Mouse (Mus musculus) adrenal gland, postnatal 36 days (tissue): ENCODE results near the gene Pde4c. TPM values are rescaled to one million over a fixed set of nuclear protein-coding genes. Genes with fewer than 3 reads are reported as not detected.
A peak's percentile ranks its signal among the peaks of the same experiment; 100 is the strongest.

Experiments
- DNase-seq, 2 experiments: peaks; one replicate each; pipeline ENCODE4 v3.0.0; 2021; ENCODE audit warnings: mixed read lengths in 1 of 2
- long read RNA-seq, 2 experiments: library from polyadenylated mRNA; stranded (forward); transcript quantifications; one replicate each; pipeline ENCODE4 v2.0.0; 2021; ENCODE audit warnings: borderline sequencing depth in 2 of 2
- total RNA-seq, 2 experiments: library from RNA; stranded (reverse); gene quantifications; 2 replicates each; pipeline ENCODE4 v1.2.3; 2021

Gene Pde4c
- total RNA-seq = 1 to 10 TPM in 1 of 2 experiments, under 1 TPM in 1; 0.33 to 1.2 TPM
- long read RNA-seq, experiment 1 = 0 reads
- long read RNA-seq, experiment 2, partial matches to known transcripts = 1 of 1 reads
- long read RNA-seq, experiment 2, other reads (novel, unspliced or antisense) = 0 of 1 reads

DNA sequence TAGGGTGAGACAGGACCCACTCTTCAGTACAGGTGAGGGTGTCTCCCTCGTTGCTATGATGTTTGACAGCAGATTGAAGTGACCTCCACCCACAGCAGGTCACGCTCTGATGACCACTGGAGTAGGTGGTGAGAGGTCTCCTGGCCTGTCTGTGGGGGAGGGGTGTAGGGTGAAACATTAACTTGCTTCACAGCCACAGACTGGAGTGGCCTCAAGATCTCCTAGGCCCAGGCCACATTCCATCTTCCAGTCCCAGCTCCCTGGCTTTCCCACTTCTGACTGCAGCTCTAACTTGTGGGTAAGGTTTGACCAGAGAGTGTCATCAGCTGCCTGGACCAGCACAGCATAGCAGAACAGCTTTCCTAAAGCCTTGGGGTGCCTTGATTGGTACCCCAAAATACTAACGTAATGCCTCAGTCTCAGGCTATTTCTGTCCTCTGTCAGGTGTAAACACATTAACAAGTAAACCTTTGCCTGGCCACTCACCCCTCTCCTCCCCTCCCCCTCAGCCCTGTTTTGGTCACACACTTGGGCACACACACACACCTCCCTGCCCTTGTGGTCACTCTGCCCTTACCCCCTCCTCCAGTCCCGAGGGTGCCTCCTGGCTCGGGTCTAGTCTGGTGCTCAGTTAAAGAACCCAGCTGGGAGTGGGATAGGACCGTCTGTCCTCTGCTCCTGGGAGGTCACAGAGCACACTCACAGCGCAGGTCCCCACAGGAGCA lies at the start of gene Pde4c:
Pde4c (plus strand) TSS at position 235 of the 725 bp plus-strand sequence.
- no peak for DNase-seq

DNA sequence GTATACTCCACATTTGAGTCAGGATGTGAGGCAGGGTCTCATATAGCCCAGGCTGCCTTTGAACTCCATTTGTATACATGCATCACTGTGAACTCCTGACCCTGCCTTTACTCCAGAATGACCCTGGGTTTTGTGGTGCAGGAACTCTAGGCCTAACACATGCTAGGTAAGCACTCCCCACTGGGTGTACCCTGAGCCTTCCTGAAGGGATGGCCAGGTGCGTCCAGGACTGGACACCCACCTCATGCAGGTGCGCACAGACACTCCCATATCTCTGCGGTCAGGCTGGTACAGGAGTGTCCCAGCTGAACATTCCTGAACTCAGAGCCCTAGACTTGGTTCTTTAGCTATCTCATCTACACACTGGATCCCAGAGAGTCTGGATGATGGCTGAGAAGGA lies 49.4 kb upstream of the Pde4c start:
- DNase-seq = no peak

DNA sequence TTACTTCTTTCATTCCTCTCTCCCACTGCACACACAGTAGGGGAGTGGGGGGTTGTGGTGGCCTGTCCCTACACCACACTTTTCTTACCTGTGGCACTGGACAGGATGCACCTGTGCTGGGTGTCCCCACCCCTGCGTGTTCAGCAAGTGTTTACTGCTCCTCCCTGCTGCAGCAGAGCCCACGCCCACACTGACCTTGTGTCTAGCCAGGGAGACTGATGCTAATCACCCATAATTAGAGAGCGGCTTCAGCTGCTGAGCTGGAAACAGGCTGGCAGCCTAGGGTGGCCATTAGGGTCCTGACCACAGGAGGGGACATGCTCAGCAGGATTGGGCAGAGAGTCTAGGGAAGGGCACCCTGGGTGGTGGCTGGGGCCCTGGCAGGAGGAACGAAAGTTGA lies 48.8 kb upstream of the Pde4c start:
- no peak for DNase-seq

DNA sequence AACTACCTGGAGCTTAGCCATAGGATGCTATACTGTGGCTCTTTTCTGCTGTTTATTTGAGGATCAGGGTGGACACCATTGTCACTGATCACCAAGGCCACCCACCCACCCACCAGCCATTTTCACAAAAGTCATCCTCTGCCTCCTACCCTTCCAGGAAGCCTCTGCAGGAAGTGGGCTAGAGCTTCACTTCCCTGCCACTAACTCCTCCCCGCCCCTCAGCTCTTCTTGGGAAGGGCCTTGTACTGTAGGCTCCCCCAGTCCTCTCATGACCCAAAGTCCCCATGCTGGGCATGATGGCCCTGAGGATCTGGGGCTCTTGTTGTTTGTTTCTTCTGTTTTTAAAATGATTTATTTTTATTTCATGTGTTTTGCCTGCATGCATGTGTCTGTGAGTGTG lies 48.2 kb upstream of the Pde4c start:
- no peak for DNase-seq

DNA sequence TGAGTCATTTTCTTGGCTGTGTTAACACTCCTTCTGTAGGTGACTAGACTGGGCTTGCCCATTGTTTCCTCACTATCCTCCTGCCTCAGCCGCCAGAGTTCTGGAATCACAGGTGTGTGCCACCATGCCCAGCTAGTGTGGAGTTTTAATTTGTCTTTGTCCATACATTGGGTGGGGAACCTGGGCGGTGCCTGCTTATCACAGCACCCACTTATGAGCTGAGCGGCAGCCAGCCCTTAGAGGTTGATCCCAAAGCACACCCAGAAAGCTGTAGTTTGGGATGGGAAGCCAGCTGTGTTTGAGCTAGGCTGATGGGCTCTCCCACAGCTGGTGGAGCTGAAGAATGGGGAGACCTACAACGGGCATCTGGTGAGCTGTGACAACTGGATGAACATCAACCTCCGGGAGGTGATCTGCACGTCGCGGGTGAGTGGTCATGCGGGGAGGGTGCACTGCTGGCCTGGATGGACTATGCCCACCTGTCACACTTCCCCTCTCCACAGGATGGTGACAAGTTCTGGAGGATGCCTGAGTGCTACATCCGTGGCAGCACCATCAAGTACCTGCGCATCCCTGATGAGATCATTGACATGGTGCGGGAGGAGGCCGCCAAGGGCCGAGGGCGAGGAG lies 46.0 kb upstream of the Pde4c start:
- DNase-seq = no peak

DNA sequence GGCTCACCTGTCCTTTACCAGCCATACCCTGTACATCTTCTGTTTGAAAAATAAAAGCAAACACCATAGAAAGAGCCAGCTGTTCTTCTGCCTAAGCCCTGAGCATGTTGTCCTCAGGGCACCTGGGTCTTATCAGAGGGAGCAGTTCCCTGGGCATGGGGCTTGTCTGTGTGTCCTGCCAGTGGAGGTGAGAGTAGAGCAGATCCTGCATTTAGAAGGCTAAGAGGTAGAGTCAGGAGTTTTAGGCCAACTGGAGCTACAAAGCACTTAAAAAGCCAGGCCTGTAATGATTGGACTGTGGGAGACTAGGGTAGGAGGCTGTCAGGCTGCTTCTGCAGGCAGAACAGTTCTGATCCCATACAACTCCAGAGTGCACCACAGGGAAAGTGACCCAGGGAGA lies 44.8 kb upstream of the Pde4c start:
- no peak for DNase-seq

DNA sequence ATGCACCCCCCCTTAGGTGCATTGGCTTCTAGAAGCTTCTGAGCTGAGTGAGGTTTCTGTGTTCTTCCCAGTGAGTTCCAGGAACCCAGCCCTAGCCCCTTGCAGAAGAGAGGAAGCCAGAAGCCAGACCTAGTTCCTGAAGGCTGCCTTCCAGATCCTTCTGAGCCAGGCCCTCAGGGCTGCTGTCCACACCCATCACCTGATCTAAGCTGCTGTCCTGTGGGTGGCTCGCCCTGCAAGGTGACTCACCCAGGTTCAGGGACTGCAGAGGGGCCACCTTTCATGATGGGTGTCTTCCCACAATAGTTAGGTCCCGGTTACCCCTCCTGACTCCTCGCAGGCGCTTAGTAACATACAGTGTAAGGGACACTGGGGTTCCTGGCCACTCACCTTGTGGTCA lies 44.1 kb upstream of the Pde4c start:
- no peak for DNase-seq

DNA sequence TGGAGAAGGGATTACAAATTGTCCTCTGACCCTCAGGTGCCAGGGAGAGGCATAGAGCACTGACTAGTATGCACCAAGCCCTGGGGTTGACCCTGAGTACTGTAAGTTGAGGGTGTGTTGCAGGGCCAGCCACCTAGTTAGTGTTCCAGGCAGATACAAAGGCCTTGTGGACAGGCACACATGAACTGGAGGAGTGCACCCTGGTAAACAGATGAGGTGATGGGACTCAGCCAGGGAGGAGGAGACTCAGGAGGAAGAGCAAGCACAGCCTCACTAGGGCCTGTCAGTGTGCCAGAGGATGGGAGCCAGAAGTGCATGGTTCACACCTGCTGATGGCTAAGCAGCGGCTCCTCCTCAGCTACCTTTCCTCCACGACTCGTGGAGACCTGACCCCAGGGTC lies 43.5 kb upstream of the Pde4c start:
- no peak for DNase-seq

DNA sequence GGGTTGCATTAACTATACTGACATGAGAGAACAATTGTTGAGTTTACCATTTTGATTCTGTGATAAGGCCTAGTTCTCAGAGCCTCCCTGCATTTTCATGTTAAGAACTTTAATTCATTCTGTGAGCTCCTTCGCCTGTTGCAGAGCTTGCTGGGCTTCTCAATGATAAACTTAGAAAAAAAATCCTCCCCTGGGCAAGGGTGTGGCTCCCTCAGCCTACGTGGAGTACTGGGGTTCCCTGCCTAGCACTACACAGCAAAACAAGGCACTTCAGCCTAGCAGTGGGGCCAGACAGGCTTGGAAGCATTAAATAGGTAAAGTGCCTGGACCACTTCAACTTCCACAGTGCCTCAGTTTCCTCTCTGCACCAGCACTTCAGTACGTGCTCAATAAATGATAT lies 42.1 kb upstream of the Pde4c start:
- no peak for DNase-seq

DNA sequence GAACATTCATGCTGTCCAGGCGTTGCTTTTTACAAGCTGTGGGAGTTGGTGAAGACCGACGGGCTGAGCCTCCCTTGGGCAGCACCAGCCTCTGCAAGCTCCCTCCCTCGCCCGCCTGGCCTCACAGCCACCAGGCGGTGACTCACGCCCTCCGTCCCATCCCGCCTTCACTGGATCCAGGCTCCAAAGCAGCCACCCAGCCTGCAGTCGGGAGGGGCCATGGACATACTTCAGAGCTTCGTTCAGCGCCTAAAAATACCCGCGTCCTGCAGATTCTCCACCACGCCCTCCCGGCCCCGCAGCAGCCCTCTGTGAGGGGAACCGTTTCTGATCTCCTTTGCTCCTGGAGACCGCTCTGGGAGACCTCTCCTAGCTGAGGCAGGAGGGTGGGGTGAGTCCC lies 41.3 kb upstream of the Pde4c start:
- DNase-seq = peak; percentile 92 to 93

DNA sequence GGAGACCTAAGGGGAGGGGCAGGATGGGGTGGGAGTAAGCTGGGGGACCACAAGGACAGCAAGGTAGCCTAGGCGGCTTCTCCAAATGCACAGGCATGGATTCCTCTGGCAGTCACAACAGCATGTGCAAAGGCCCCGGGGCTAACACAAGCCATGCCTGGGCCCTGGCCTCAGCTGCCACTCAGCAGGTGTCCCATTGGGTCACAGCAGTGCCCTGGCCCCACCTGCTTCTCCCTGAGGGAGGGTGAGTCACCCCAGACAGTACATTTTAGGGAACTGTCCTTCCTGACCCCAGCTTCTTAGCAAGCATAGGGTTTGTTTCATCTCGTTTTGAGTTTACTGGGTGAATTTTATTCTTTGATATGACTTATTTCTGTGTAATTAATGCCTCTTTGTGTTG lies 40.8 kb upstream of the Pde4c start:
- peak in 1 of 2 experiments; percentile 52 for DNase-seq

DNA sequence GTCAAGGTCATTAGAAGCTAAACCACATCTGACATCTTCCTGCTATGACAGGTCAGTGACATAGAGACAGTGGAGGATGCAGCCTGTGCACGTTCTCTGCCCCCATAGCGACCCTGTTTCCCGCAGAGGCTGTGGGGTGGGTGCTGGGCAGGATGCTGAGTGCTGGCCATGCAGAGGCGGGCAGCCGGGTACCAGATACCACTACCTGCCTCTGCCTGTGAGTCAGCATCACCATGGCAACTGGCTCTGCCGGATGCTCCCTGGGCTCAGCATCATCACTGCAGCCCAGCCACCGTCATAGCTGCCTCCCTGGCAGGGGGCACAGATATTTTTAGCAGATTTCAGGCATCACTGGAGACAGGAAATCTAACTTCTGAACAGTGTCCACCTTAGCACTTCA lies 39.2 kb upstream of the Pde4c start:
- no peak for DNase-seq

DNA sequence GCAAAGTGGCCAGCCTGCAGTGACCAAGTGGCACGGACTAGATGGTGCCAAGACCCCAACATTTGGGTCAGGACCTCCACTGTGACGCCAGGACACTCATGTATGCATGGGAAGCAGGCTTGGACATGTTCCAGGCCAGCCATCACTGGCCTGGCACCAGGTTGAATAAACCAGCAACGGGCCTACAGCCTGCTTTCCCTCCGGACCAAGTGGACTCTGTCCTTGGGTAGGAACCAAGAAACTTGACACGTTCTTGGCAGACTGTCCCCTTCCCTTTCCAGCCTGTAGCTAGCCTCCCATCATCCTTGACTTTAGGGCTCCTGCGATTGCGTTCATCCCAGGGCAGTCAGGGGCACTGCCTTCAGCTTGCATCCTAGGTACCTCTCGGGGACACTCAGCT lies 35.9 kb upstream of the Pde4c start:
- peak; percentile 83 to 87 for DNase-seq

DNA sequence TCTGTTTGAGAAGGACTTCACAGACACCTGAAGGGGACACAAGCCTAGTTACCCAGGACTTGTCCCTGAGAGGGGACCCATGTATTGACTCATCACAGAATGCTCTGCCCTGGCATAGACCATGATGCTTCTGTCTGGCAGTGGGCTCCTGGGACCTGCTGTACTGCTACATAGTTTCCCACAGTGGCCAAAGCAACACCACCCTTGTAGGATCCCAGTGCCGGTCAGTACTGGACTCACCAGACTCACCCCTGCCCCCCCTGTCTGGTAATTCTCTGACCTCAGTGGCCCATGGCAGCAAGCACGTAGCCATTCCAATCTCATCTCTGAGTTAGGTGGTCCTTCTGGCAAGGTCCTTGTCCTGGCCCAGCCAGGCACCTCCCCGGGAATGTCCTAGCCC lies 35.4 kb upstream of the Pde4c start:
- no peak for DNase-seq

DNA sequence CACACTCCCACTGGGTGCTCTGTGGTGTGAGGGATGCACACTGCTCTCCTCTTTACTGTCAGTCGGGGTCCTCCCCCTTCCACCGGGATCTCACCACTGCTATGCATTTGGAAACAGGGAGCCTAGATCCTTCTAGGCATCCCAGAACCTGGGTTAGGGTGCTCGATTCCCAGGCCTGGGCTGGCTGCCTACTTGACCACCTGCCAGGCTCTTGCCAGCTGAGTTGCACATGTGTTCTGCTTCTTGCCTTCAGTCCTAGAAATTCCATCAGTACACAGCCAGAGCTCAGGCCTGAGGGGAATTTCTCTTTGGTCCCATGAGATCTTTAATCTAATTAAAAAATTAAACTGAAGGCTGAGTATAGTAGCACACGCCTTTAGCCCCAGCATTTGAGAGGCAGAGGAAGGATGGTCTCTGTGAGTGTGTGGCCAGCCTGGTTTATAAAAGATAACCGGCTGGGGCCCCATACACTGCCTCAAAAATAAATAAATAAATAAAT lies 33.6 kb upstream of the Pde4c start:
- DNase-seq = no peak

DNA sequence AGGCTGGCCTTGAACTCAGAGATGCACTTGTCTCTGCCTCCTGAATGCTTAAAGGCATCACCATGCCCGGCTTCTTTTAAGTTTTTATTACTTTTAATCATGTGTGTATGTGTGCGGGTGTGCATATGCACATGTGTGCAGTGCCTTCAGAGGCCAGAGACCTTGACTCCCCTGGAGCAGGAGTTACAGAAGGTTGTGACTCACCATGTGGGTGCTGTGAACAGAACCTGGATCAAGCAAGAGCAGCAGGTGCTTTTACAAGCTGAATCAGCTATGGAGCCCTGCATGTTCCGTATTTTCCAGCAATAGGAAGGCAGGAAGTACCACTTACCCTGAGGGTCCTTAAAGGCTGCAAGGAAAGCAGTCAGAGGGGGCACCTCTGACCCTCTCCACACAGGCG lies 32.3 kb upstream of the Pde4c start:
- DNase-seq = no peak

DNA sequence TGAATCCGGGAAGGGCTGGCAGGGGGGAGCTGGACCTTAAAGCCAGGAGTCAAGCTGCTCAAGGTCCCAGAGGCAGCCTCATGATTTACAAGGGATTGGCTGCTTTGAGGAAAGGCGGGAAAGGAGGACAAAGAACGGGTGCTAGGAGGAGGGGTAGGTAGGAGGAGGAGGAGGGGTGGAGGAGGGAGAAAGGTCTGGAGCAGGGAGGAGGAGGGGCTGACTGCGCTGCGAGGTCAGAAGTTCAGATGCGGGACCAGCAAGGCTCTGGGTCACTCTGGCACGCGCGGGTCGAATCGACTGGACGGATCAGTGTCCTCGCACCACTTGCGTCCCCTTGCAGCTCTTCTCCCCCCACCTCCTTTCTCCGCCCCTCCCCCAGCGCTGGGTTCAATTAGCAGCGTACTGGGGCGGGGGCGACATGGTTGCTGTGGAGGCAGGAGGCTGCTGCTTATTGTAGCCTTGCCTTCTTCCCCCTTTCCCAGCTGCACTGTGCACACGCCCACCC lies 31.7 kb upstream of the Pde4c start:
- DNase-seq = peak in 1 of 2 experiments; percentile 50

DNA sequence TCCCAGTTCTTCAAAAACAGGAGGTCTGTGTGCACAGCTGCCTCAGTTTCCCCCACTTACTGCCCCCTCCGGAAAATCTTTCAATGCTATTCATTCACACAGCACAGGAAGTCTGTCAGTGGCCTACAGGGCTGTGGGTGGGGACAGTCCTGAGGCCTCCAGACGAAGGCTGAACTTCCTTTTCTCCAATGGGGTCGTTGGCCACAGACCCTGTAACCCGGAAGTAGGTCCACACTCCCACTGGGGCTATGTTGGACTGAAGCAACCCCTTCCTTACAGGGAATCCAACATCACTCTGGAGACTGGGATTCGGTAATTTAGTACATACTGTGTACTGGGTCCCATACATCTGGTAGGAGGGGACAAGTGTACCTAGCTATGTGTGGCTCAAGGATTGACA lies 29.9 kb upstream of the Pde4c start:
- DNase-seq = no peak

DNA sequence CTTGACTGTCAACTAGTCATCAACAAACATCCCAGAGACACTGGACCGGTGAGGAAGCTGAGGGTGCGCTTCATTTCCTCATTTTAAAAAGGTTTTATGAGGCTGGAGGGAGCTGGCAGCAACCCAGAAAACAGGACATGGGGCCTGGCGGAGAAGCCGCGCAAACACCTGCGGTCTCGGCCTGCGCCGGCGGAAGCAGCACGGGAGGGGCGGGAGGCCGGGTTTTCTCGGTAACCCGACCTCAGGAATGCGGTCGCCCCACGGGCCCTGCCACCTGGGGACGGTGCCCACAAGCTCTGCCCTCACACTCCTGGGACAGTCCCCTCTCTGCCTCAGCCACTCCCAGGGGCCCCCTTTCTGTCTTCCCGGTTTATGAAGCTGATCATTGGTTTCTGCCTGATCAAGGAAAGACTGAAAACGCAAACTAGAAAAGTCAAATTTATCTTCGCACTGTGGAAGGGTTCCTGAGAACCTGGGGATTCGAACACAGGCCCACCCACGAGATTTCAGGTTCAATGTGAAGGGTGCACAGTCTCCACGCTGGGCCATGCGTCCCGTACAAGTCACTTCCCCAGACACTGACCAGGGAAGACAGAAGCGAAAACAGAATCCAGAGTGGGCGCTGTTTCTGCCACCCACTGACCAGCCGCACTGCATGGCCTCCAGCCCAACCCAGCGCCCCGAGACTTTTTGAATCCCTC lies 28.1 kb upstream of the Pde4c start:
- DNase-seq = peak in 1 of 2 experiments; percentile 51

DNA sequence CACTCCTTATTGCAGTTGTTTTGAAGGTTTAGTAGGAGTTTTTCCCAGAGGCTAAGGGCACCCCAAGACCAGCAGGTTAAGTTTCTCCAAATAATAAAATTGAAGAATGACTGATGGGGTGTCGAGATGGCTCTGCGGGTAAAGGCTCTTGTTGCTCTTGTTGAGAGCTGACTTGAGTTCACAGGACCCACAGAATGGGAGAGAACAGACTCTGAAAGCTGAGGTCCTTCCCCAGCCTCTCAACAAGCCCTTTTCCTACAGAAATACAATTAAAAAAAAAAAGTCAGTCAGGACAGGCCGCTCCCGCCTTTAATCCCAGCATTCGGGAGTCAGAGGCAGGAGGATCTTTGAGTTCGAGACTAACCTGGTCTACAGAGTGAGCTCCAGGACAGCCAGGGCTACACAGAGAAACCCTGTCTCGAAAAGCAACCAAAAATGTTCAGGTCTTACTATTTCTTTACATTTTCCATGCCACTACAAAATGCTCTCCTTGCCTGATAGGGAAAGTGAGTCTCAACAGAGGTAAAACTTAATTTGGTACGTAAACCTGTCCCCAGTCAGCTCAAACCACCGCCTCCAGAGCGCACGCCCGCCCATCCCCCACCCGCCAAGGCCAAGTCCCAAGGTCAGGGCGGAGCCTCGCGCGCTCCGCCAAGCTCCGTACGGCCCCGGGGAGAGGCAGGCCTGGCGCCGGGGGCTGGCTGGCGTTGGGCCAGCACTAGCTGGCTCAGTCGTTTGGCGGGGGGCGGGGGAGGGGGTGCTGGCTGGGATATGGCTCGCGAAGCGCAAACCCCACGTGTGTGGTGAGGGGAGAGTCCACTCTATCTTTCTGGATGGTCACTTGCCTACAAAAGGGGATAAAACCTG lies 27.3 kb upstream of the Pde4c start:
- peak; percentile 84 to 91 for DNase-seq

DNA sequence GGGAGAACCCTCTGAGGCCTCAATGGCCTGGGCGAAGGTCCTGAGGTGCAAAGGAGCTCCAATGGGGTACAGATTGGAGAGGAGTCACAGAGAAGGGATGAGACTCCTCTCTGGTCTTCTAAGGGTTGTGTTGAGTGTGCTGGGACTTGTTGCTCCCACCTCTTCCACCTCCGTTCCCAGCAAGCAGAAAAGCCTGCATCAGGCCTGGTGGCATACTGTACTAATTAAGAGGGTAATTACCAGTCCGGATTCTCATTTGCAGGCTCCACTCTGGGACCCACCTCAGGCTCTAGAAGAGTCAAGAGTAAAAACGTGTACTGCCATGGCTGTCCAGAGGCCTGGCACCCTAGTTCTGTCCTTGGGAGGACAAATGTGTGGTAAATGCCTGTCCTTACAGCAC lies 26.6 kb upstream of the Pde4c start:
- DNase-seq = no peak
